Mouse (Mus musculus) MEL (cell line): Measurements from ENCODE around the gene Fam222b. TPM values are rescaled to one million over a fixed set of nuclear protein-coding genes. Genes with fewer than 3 reads are reported as not detected.

ENCODE experiments used
- DNase-seq: peaks from one replicate; pipeline ENCODE4 v3.0.0; 2011; ENCODE audit warnings: low read depth, low spot score
- H3K27ac ChIP-seq: 2 replicates; pipeline ENCODE4 v1.5.1; 2012; ENCODE audit warnings: low read depth, mild to moderate bottlenecking, control low read depth, low read length, moderate library complexity; ENCODE audit not compliant: control insufficient read depth
- H3K27me3 ChIP-seq, 2 experiments: fragments of 150-350 bp in 1 of 2; sonication (generic) in 1 of 2; 2 replicates each; pipeline ENCODE4 v1.6.1; 2012; ENCODE audit warnings: low read length in 2 of 2, mild to moderate bottlenecking in 2 of 2, improper control_type of control experiment in 1 of 2, moderate library complexity in 1 of 2; ENCODE audit not compliant: insufficient read depth in 2 of 2, control insufficient read depth in 1 of 2
- H3K36me3 ChIP-seq, 2 experiments: 2 replicates each; pipeline ENCODE4 v1.6.1; 2012 to 2014; ENCODE audit warnings: low read length in 2 of 2, improper control_type of control experiment in 1 of 2, inconsistent platforms in 1 of 2, mild to moderate bottlenecking in 1 of 2; ENCODE audit not compliant: insufficient read depth in 2 of 2, control insufficient read depth in 1 of 2
- H3K4me1 ChIP-seq, 2 experiments: fragments of 150-350 bp in 1 of 2; sonication (generic) in 1 of 2; 2 replicates each; pipeline ENCODE4 v1.6.1; 2012; ENCODE audit warnings: low read length in 2 of 2, improper control_type of control experiment in 1 of 2, mild to moderate bottlenecking in 1 of 2; ENCODE audit not compliant: insufficient read depth in 2 of 2, control insufficient read depth in 1 of 2
- H3K4me3 ChIP-seq, 2 experiments: fragments of 150-350 bp in 1 of 2; sonication (generic) in 1 of 2; 2 replicates each; pipeline ENCODE4 v1.5.1; 2012; ENCODE audit warnings: low read depth in 2 of 2, low read length in 2 of 2, mild to moderate bottlenecking in 2 of 2, moderate library complexity in 2 of 2, control low read depth in 1 of 2, improper control_type of control experiment in 1 of 2; ENCODE audit not compliant: control insufficient read depth in 1 of 2, insufficient read depth in 1 of 2
- H3K79me2 ChIP-seq: 2 replicates; pipeline ENCODE4 v1.6.1; 2012; ENCODE audit warnings: mild to moderate bottlenecking, low read length, moderate library complexity; ENCODE audit not compliant: control insufficient read depth, poor library complexity, insufficient read depth
- H3K9ac ChIP-seq: 2 replicates; pipeline ENCODE4 v1.6.1; 2012; ENCODE audit warnings: low read depth, mild to moderate bottlenecking, control low read depth, low read length, moderate library complexity; ENCODE audit not compliant: control insufficient read depth, poor library complexity, severe bottlenecking
- H3K9me3 ChIP-seq: fragments of 150-350 bp; sonication (generic); replicated peaks from 2 replicates; pipeline ENCODE4 v1.6.1; 2012; ENCODE audit warnings: mild to moderate bottlenecking, low read length, improper control_type of control experiment, moderate library complexity; ENCODE audit not compliant: insufficient read depth
- BHLHE40 ChIP-seq: IDR thresholded peaks from 2 replicates; pipeline ENCODE4 v1.6.1; 2012; ENCODE audit warnings: low read depth, mild to moderate bottlenecking, inconsistent platforms, low read length, improper control_type of control experiment, borderline replicate concordance
- CHD1 ChIP-seq: IDR thresholded peaks from 2 replicates; pipeline ENCODE4 v1.6.1; 2012; ENCODE audit warnings: low read depth, mild to moderate bottlenecking, inconsistent platforms, low read length, improper control_type of control experiment
- ELF1 ChIP-seq: IDR thresholded peaks from 2 replicates; pipeline ENCODE4 v1.6.1; 2014; ENCODE audit warnings: low read depth, mild to moderate bottlenecking, inconsistent platforms, low read length, improper control_type of control experiment, moderate library complexity
- EP300 ChIP-seq, 2 experiments: IDR thresholded peaks; 2 replicates each; pipeline ENCODE4 v1.6.1; 2011; ENCODE audit warnings: improper control_type of control experiment in 2 of 2, low read length in 2 of 2, low read depth in 1 of 2, mild to moderate bottlenecking in 1 of 2
- ETS1 ChIP-seq: IDR thresholded peaks from 2 replicates; pipeline ENCODE4 v1.6.1; 2012; ENCODE audit warnings: low read depth, mild to moderate bottlenecking, inconsistent platforms, low read length, improper control_type of control experiment, moderate library complexity
- GABPA ChIP-seq: IDR thresholded peaks from 2 replicates; pipeline ENCODE4 v1.6.1; 2012; ENCODE audit warnings: low read depth, mild to moderate bottlenecking, inconsistent platforms, low read length, improper control_type of control experiment, moderate library complexity
- GATA1 ChIP-seq: IDR thresholded peaks from 2 replicates; pipeline ENCODE4 v1.6.1; 2011; ENCODE audit warnings: low read depth, low read length, improper control_type of control experiment
- HCFC1 ChIP-seq: IDR thresholded peaks from 2 replicates; pipeline ENCODE4 v1.6.1; 2012; ENCODE audit warnings: low read depth, mild to moderate bottlenecking, inconsistent platforms, low read length, improper control_type of control experiment, moderate library complexity
- JUND ChIP-seq: IDR thresholded peaks from 2 replicates; pipeline ENCODE4 v1.6.1; 2011; ENCODE audit warnings: low read depth, mild to moderate bottlenecking, improper control_type of control experiment, low read length
- MAX ChIP-seq: IDR thresholded peaks from 2 replicates; pipeline ENCODE4 v1.6.1; 2011; ENCODE audit warnings: low read length, improper control_type of control experiment
- MYB ChIP-seq: IDR thresholded peaks from 2 replicates; pipeline ENCODE4 v1.6.1; 2011; ENCODE audit warnings: mild to moderate bottlenecking, low read depth, low read length, improper control_type of control experiment
- MYC ChIP-seq: IDR thresholded peaks from 2 replicates; pipeline ENCODE4 v1.6.1; 2011; ENCODE audit warnings: low read depth, mild to moderate bottlenecking, low read length, improper control_type of control experiment, moderate library complexity
- NELFE ChIP-seq: IDR thresholded peaks from 2 replicates; pipeline ENCODE4 v1.6.1; 2011; ENCODE audit warnings: low read depth, low read length, improper control_type of control experiment
- NRF1 ChIP-seq: IDR thresholded peaks from 2 replicates; pipeline ENCODE4 v1.6.1; 2014; ENCODE audit warnings: low read depth, mild to moderate bottlenecking, inconsistent platforms, low read length, improper control_type of control experiment, moderate library complexity; ENCODE audit not compliant: poor library complexity, insufficient read depth, severe bottlenecking
- POLR2AphosphoS5 ChIP-seq: IDR thresholded peaks from 2 replicates; pipeline ENCODE4 v1.6.1; 2012; ENCODE audit warnings: low read depth, borderline replicate concordance, mild to moderate bottlenecking, inconsistent platforms, low read length, moderate library complexity, mixed read lengths
- RCOR1 ChIP-seq: IDR thresholded peaks from 2 replicates; pipeline ENCODE4 v1.6.1; 2012; ENCODE audit warnings: low read depth, mild to moderate bottlenecking, inconsistent platforms, low read length, improper control_type of control experiment
- SIN3A ChIP-seq: IDR thresholded peaks from 2 replicates; pipeline ENCODE4 v1.6.1; 2012; ENCODE audit warnings: low read length, improper control_type of control experiment, inconsistent platforms
- TBP ChIP-seq: IDR thresholded peaks from 2 replicates; pipeline ENCODE4 v1.8.0; 2011; ENCODE audit warnings: low read depth, low read length, improper control_type of control experiment
- TCF12 ChIP-seq: IDR thresholded peaks from 2 replicates; pipeline ENCODE4 v1.6.1; 2014; ENCODE audit warnings: low read depth, mild to moderate bottlenecking, inconsistent platforms, low read length, improper control_type of control experiment, moderate library complexity
- ZC3H11A ChIP-seq: IDR thresholded peaks from 2 replicates; pipeline ENCODE4 v1.6.1; 2012; ENCODE audit warnings: low read depth, mild to moderate bottlenecking, inconsistent platforms, low read length, improper control_type of control experiment
- ZNF384 ChIP-seq: IDR thresholded peaks from 2 replicates; pipeline ENCODE4 v1.6.1; 2012; ENCODE audit warnings: low read depth, mild to moderate bottlenecking, inconsistent platforms, low read length, improper control_type of control experiment
- polyA plus RNA-seq, 2 experiments: library from polyadenylated mRNA; stranded (reverse) in 1 of 2; unstranded in 1 of 2; fragments of >175 nt in 1 of 2; fragments of >200 nt in 1 of 2; gene quantifications; 2 replicates each; pipeline versions ENCODE4 v1.2.1 to v1.2.4; 2012; ENCODE audit warnings: low replicate concordance in 2 of 2, low read depth in 1 of 2; ENCODE audit not compliant: insufficient read length in 2 of 2, insufficient read depth in 1 of 2, missing spikeins in 1 of 2
- total RNA-seq: library from RNA; depleted of rRNA; stranded (reverse); fragments of 300-350 nt; gene quantifications from 2 replicates; pipeline ENCODE4 v1.2.3, GENCODE M21; 2012

Gene Fam222b
- total and polyA plus RNA-seq, 3 experiments = 2.4 to 8.1 TPM; not detected in 1

DNA sequence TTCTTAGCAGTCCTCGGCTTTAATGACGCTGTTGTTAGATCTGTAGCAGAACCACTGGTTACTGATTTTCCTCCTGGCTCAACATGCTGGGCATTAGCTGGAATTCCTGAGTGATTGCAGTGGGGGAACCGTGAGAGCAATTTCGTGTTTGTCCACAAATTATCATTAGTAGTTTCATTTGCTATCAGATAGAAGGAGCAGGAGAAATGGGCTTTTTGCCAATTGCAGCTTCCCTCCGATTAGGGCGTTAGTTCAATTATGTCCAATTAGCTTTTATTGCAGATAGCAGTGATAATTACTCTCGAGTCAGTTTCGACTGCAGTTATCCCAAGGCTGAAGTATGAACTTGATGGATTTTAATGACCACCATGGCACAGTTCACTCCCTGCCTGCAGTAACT is 35.0 kb downstream of the Fam222b start:
- no peaks in the 10 kb centered on the region for H3K79me2 ChIP-seq
- H3K9ac ChIP-seq = no peak overlapping the region
- H3K27ac ChIP-seq = no peak overlapping the region
- peaks cover 38 to 39% of the 10 kb centered on the region in 2 experiments for H3K4me1 ChIP-seq
- no peaks in the 10 kb centered on the region for H3K27me3 ChIP-seq
- DNase-seq = peak; percentile 57
- peak overlapping the region in 1 of 2 experiments; percentile 20; a peak in 2 of 4 replicates for H3K4me3 ChIP-seq
- H3K36me3 ChIP-seq = peaks cover 0 to 40% of the 10 kb centered on the region in 2 experiments; a peak in 2 of 4 replicates
- no peaks in the 10 kb centered on the region for H3K9me3 ChIP-seq
- 0 out of 2 replicates have a peak, but pooled peaks have one; percentile 41 for TF ChIP-seq TCF12
- TF ChIP-seq ZC3H11A = no peak
- peak; percentile 46 for TF ChIP-seq SIN3A
- no peak for TF ChIP-seq HCFC1
- TF ChIP-seq RCOR1 = peak; percentile 27; the same call in 1 of the 2 replicates
- TF ChIP-seq GATA1 = peak; percentile 64; the same call in 1 of the 2 replicates
- 0 out of 2 replicates have a peak, but pooled peaks have one; percentile 23 for TF ChIP-seq MYC
- TF ChIP-seq EP300 (IDR thresholded peaks at IDR 0.05; ENCODE audit: low read depth in 1 of 2, low read length in 2 of 2) = peak; percentile 55 to 56; a peak in 3 of 4 replicates
- TF ChIP-seq JUND = 0 out of 2 replicates have a peak, but pooled peaks have one; percentile 25
- TF ChIP-seq, all 39 proteins: peak for 7

- H3K9ac ChIP-seq = peak overlapping the region; percentile 1; the same call in 1 of the 2 replicates
- H3K9me3 ChIP-seq = no peaks in the 10 kb centered on the region
- DNase-seq = peak; percentile 60
- peaks cover 38 to 48% of the 10 kb centered on the region in 2 experiments for H3K4me1 ChIP-seq
- H3K4me3 ChIP-seq = no peak overlapping the region
- no peak for TF ChIP-seq CHD1
- TF ChIP-seq POLR2AphosphoS5 = no peak
- no peak for TF ChIP-seq TBP
- no peak for TF ChIP-seq BHLHE40
- no peak for TF ChIP-seq ZNF384
- 0 out of 2 replicates have a peak, but pooled peaks have one; percentile 14 for TF ChIP-seq MYB
- peak; percentile 61 for TF ChIP-seq TCF12
- no peak for TF ChIP-seq NELFE
- TF ChIP-seq MAX = no peak
- TF ChIP-seq EP300 (IDR thresholded peaks at IDR 0.05; ENCODE audit: low read depth in 1 of 2, low read length in 2 of 2) = peak; percentile 33 to 68; a peak in 3 of 4 replicates
- TF ChIP-seq NRF1 = no peak
- TF ChIP-seq GABPA = no peak
- TF ChIP-seq ELF1 = no peak
- TF ChIP-seq RCOR1 = no peak
- TF ChIP-seq ETS1 = peak; percentile 38; the same call in 1 of the 2 replicates
- TF ChIP-seq, all 39 proteins: peak for 4
- H3K27me3 ChIP-seq = no peaks in the 10 kb centered on the region
- H3K36me3 ChIP-seq = peaks cover 0 to 39% of the 10 kb centered on the region in 2 experiments; a peak in 2 of 4 replicates
- peak overlapping the region; percentile 10; the same call in 1 of the 2 replicates for H3K27ac ChIP-seq
- no peaks in the 10 kb centered on the region for H3K79me2 ChIP-seq
Measured at GRCm38 (mm10) chr11:78133915-78134314, 39.5 kb downstream of the Fam222b start.
